Mouse (Mus musculus): ENCODE results near the gene Ppp1r12c. TPM values are rescaled to one million over a fixed set of nuclear protein-coding genes. Genes with fewer than 3 reads are reported as not detected.

Ppp1r12c gene
- polyA plus RNA-seq, 1 experiment from 2014 or later: 50.0 TPM

- Histone ChIP-seq H3K9ac (replicated peaks; ENCODE audit: low read depth, low read length) (no peak overlapping the region; the same call in 1 of the 2 replicates), H3K9me3 (ENCODE audit: control insufficient read depth, low read length) (no peaks in the 10 kb centered on the region), H3K27ac (ENCODE audit: low read length) (no peak overlapping the region), H3K36me3 (ENCODE audit: control insufficient read depth, insufficient read depth) (no peaks in the 10 kb centered on the region), H3K4me1 (replicated peaks; ENCODE audit: control insufficient read depth, insufficient read depth, low read length) (peaks cover 6% of the 10 kb centered on the region), H3K4me3 (replicated peaks; ENCODE audit: low read length) (peak overlapping the region; percentile 27), H3K27me3 (replicated peaks; ENCODE audit: control insufficient read depth, insufficient read depth, low read length) (0 out of 2 replicates have a peak, but pooled peaks cover 4% of the 10 kb centered on the region), H3K4me2 (ENCODE audit: low read length) (peak overlapping the region; percentile 59)
- no peak for ATAC-seq
- 37% methylated on average over 32 of the region's 32 CpGs for WGBS
These were observed 19.9 kb upstream of the Ppp1r12c start for GRCm38 (mm10) chr7:4521231-4522003.

- Histone ChIP-seq H3K36me3 (ENCODE audit: control insufficient read depth, insufficient read depth) (no peaks in the 10 kb centered on the region), H3K9ac (replicated peaks; ENCODE audit: low read depth, low read length) (no peak overlapping the region), H3K4me1 (replicated peaks; ENCODE audit: control insufficient read depth, insufficient read depth, low read length) (peaks cover 6% of the 10 kb centered on the region), H3K27ac (ENCODE audit: low read length) (no peak overlapping the region), H3K27me3 (replicated peaks; ENCODE audit: control insufficient read depth, insufficient read depth, low read length) (0 out of 2 replicates have a peak, but pooled peaks cover 4% of the 10 kb centered on the region), H3K9me3 (ENCODE audit: control insufficient read depth, low read length) (no peaks in the 10 kb centered on the region), H3K4me3 (replicated peaks; ENCODE audit: low read length) (no peak overlapping the region), H3K4me2 (ENCODE audit: low read length) (no peak overlapping the region)
- WGBS: 82% methylated on average over 1 of the region's 1 CpGs
- no peak for ATAC-seq
These were observed 17.0 kb upstream of the Ppp1r12c start for GRCm38 (mm10) chr7:4518487-4518886.

- H3K4me3 ChIP-seq (replicated peaks; ENCODE audit: low read length): no peak within 1 kb of the TSS
- H3K9me3 ChIP-seq (ENCODE audit: control insufficient read depth, low read length): no peaks in the 10 kb centered on the region
- H3K4me1 ChIP-seq (replicated peaks; ENCODE audit: control insufficient read depth, insufficient read depth, low read length): peaks cover 6% of the 10 kb centered on the region
- 0 out of 2 replicates have a peak, but pooled peaks cover 4% of the 10 kb centered on the region for H3K27me3 ChIP-seq (replicated peaks; ENCODE audit: control insufficient read depth, insufficient read depth, low read length)
- no peak within 1 kb of the TSS for H3K4me2 ChIP-seq (ENCODE audit: low read length)
- ATAC-seq: no peak
- no peaks in the 10 kb centered on the region for H3K36me3 ChIP-seq (ENCODE audit: control insufficient read depth, insufficient read depth)
- no peak within 1 kb of the TSS for H3K27ac ChIP-seq (ENCODE audit: low read length)
- WGBS: 19% methylated on average over 3 of the region's 4 CpGs
- H3K9ac ChIP-seq (replicated peaks; ENCODE audit: low read depth, low read length): no peak within 1 kb of the TSS
These were observed 15.0 kb upstream of the Ppp1r12c start, which contains the start of gene Tnnt1 for GRCm38 (mm10) chr7:4516332-4517050. TSS of gene Tnnt1 (minus strand) at chr7:4516382.

- Histone ChIP-seq H3K9ac (replicated peaks; ENCODE audit: low read depth, low read length) (no peak overlapping the region), H3K9me3 (ENCODE audit: control insufficient read depth, low read length) (no peaks in the 10 kb centered on the region), H3K27ac (ENCODE audit: low read length) (no peak overlapping the region), H3K4me2 (ENCODE audit: low read length) (no peak overlapping the region), H3K36me3 (ENCODE audit: control insufficient read depth, insufficient read depth) (no peaks in the 10 kb centered on the region), H3K4me3 (replicated peaks; ENCODE audit: low read length) (no peak overlapping the region), H3K27me3 (replicated peaks; ENCODE audit: control insufficient read depth, insufficient read depth, low read length) (0 out of 2 replicates have a peak, but pooled peaks cover 4% of the 10 kb centered on the region), H3K4me1 (replicated peaks; ENCODE audit: control insufficient read depth, insufficient read depth, low read length) (peaks cover 2% of the 10 kb centered on the region)
- no peak for ATAC-seq
- 67% methylated on average over 6 of the region's 6 CpGs for WGBS
These were observed 14.4 kb upstream of the Ppp1r12c start for GRCm38 (mm10) chr7:4515853-4516252.

DNA sequence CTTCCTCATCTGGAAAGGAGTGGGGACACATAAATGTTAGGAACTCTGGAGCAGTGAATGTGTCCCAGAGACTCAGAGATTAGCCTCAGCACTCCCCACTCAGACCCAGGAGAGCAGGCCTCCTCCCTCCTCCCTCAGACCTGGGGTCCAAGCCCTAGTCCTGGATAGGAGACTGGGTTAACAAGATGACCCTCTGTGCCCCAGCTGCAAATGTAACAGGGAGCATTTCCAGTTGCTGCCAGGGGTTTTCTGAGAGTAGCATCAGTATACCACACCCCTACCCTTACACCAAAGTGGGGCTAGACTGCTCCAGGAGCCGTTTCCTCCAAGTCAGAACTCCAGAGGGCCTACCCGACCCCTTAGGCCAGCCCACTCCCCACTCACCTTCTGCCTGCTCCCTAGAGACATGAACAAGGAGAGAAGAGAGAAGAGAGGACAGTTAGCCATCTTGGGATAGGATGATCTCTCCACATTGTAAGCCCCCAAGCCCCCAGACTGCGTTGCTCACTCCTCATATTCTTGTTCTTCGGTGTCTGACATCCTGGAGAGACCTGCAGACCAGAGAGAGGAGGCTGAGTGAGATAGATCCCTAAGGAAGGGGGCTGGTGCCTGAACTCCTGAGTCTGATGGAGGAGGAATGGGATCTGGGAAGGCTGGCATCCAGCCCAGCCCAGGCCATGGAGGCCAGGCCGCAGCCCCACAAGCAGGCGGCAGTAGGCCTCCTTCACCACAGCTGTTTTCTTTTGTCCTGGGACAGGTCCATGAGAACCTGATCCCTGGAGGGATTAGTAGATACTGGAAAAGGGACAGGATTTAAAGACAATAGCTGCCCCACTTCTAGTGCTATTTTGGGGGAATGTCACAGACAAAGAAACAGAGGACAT lies 12.6 kb upstream of the Ppp1r12c start:
- H3K4me2 ChIP-seq (ENCODE audit: low read length): no peak overlapping the region
- no peaks in the 10 kb centered on the region for H3K36me3 ChIP-seq (ENCODE audit: control insufficient read depth, insufficient read depth)
- H3K9ac ChIP-seq (replicated peaks; ENCODE audit: low read depth, low read length): no peak overlapping the region
- ATAC-seq: no peak
- WGBS: 42% methylated on average over 6 of the region's 6 CpGs
- H3K27ac ChIP-seq (ENCODE audit: low read length): no peak overlapping the region
- H3K9me3 ChIP-seq (ENCODE audit: control insufficient read depth, low read length): no peaks in the 10 kb centered on the region
- no peak overlapping the region for H3K4me3 ChIP-seq (replicated peaks; ENCODE audit: low read length)
- no peaks in the 10 kb centered on the region for H3K4me1 ChIP-seq (replicated peaks; ENCODE audit: control insufficient read depth, insufficient read depth, low read length)
- 0 out of 2 replicates have a peak, but pooled peaks cover 2% of the 10 kb centered on the region for H3K27me3 ChIP-seq (replicated peaks; ENCODE audit: control insufficient read depth, insufficient read depth, low read length)

GRCm38 (mm10) chr7:4513236-4513635 lies 11.8 kb upstream of the Ppp1r12c start:
- H3K27ac ChIP-seq (ENCODE audit: low read length): no peak overlapping the region
- H3K36me3 ChIP-seq (ENCODE audit: control insufficient read depth, insufficient read depth): no peaks in the 10 kb centered on the region
- no peak overlapping the region for H3K9ac ChIP-seq (replicated peaks; ENCODE audit: low read depth, low read length)
- H3K4me3 ChIP-seq (replicated peaks; ENCODE audit: low read length): no peak overlapping the region
- 0 out of 2 replicates have a peak, but pooled peaks cover 2% of the 10 kb centered on the region for H3K27me3 ChIP-seq (replicated peaks; ENCODE audit: control insufficient read depth, insufficient read depth, low read length)
- ATAC-seq: no peak
- H3K4me1 ChIP-seq (replicated peaks; ENCODE audit: control insufficient read depth, insufficient read depth, low read length): no peaks in the 10 kb centered on the region
- H3K9me3 ChIP-seq (ENCODE audit: control insufficient read depth, low read length): no peaks in the 10 kb centered on the region
- H3K4me2 ChIP-seq (ENCODE audit: low read length): no peak overlapping the region
- WGBS: 31% methylated on average over 13 of the region's 13 CpGs

- WGBS: 77% methylated on average over 8 of the region's 8 CpGs
- no peak for ATAC-seq
- Histone ChIP-seq H3K9me3 (ENCODE audit: control insufficient read depth, low read length) (no peaks in the 10 kb centered on the region), H3K4me2 (ENCODE audit: low read length) (no peak overlapping the region), H3K36me3 (ENCODE audit: control insufficient read depth, insufficient read depth) (no peaks in the 10 kb centered on the region), H3K4me1 (replicated peaks; ENCODE audit: control insufficient read depth, insufficient read depth, low read length) (no peaks in the 10 kb centered on the region), H3K27me3 (replicated peaks; ENCODE audit: control insufficient read depth, insufficient read depth, low read length) (0 out of 2 replicates have a peak, but pooled peaks cover 2% of the 10 kb centered on the region), H3K4me3 (replicated peaks; ENCODE audit: low read length) (no peak overlapping the region), H3K9ac (replicated peaks; ENCODE audit: low read depth, low read length) (no peak overlapping the region), H3K27ac (ENCODE audit: low read length) (no peak overlapping the region)
These were observed 10.2 kb upstream of the Ppp1r12c start for GRCm38 (mm10) chr7:4511489-4512224.

GRCm38 (mm10) chr7:4509863-4510608 lies 8.6 kb upstream of the Ppp1r12c start:
- Histone ChIP-seq H3K9ac (replicated peaks; ENCODE audit: low read depth, low read length) (no peak overlapping the region), H3K36me3 (ENCODE audit: control insufficient read depth, insufficient read depth) (no peaks in the 10 kb centered on the region), H3K9me3 (ENCODE audit: control insufficient read depth, low read length) (no peaks in the 10 kb centered on the region), H3K4me2 (ENCODE audit: low read length) (no peak overlapping the region), H3K27me3 (replicated peaks; ENCODE audit: control insufficient read depth, insufficient read depth, low read length) (0 out of 2 replicates have a peak, but pooled peaks cover 2% of the 10 kb centered on the region), H3K27ac (ENCODE audit: low read length) (no peak overlapping the region), H3K4me3 (replicated peaks; ENCODE audit: low read length) (no peak overlapping the region), H3K4me1 (replicated peaks; ENCODE audit: control insufficient read depth, insufficient read depth, low read length) (no peaks in the 10 kb centered on the region)
- 8% methylated on average over 24 of the region's 24 CpGs for WGBS
- peak; percentile 63 for ATAC-seq
